Mouse (Mus musculus) intestine, postnatal 0 days (tissue): ENCODE data around the gene Psmd9. TPM values are rescaled to one million over a fixed set of nuclear protein-coding genes. Genes with fewer than 3 reads are reported as not detected.
"Not testable (repeated sequence)": the region's sequence is repeated elsewhere in the genome, so short reads cannot be mapped to it uniquely, and the experiment has no call there.

Source experiments
- ATAC-seq: fragments of 200-750 bp; cut with Nextera tagmentation; 2 replicates; pipeline ENCODE4 v1.8.0; 2017; ENCODE audit warnings: mild to moderate bottlenecking, moderate TSS enrichment, moderate library complexity
- H3K27ac ChIP-seq: fragments of 300-500 bp; sonication (generic); 2 replicates; pipeline ENCODE4 v1.5.1; 2014; ENCODE audit warnings: mild to moderate bottlenecking, low read depth, low read length, moderate library complexity
- H3K27me3 ChIP-seq: fragments of 300-500 bp; sonication (generic); replicated peaks from 2 replicates; pipeline ENCODE4 v1.6.1; 2014; ENCODE audit warnings: low read length, mixed read lengths; ENCODE audit not compliant: control insufficient read depth, insufficient read depth
- H3K36me3 ChIP-seq: fragments of 300-500 bp; sonication (generic); 2 replicates; pipeline ENCODE4 v1.6.1; 2014; ENCODE audit warnings: mild to moderate bottlenecking, moderate library complexity; ENCODE audit not compliant: control insufficient read depth, insufficient read depth
- H3K4me1 ChIP-seq: fragments of 300-500 bp; sonication (generic); replicated peaks from 2 replicates; pipeline ENCODE4 v1.6.1; 2014; ENCODE audit warnings: antibody characterized with exemption, low read length, mixed read lengths; ENCODE audit not compliant: control insufficient read depth, insufficient read depth
- H3K4me2 ChIP-seq: fragments of 300-500 bp; sonication (generic); replicated peaks from 2 replicates; pipeline ENCODE4 v1.6.1; 2014; ENCODE audit warnings: low read depth, mild to moderate bottlenecking, moderate library complexity
- H3K4me3 ChIP-seq: fragments of 300-500 bp; sonication (generic); 2 replicates; pipeline ENCODE4 v1.5.1; 2014; ENCODE audit warnings: low read depth, low read length
- H3K9ac ChIP-seq: fragments of 300-500 bp; sonication (generic); 2 replicates; pipeline ENCODE4 v1.6.1; 2014; ENCODE audit warnings: mild to moderate bottlenecking, low read depth, low read length
- H3K9me3 ChIP-seq: fragments of 300-500 bp; sonication (generic); 2 replicates; pipeline ENCODE4 v1.6.1; 2016; ENCODE audit warnings: mixed run types; ENCODE audit not compliant: control insufficient read depth
- CTCF ChIP-seq: sonication (generic); IDR thresholded peaks from 2 replicates; pipeline ENCODE4 v1.5.1; 2016; ENCODE audit warnings: low read depth, mild to moderate bottlenecking, control low read depth, antibody characterized with exemption, moderate library complexity
- WGBS: fragments of 180-500 bp; shearing (Covaris S2); extraction: QIAGEN DNeasy Blood & Tissue Kit; methylation state at CpG from one replicate; pipeline ENCODE4 v1.1.7; 2014; 5-methylcytosine and 5-hydroxymethylcytosine counted together
- polyA plus RNA-seq: library from polyadenylated mRNA; unstranded; fragments of >200 nt; fragmentation: Nextera tagmentation; extraction: Ambion mirVana; gene quantifications from 2 replicates; pipeline ENCODE4 v1.2.1, GENCODE M21; 2015

Psmd9 gene
- polyA plus RNA-seq, 1 experiment from 2014 or later: 50.9 TPM

DNA sequence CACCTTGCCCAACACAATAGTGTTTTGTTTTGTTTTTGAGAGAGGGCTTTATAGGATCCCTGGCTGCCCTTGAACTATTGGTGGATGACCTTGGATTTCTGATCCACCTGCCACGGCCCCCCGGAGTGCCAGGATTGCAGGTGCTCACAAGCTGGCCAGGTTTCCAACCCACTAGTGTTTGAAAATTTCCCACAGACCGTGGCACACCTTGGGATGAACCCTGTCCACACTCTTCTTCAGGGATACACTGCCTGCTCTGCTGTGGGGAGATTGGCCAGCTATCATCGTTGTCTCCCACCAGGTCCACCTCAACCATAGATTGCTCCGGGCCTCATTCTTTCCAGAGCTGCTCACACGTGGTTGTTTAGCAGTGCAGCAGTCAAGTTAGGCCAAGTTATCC lies 25.6 kb downstream of the Psmd9 start:
- no peak for TF ChIP-seq CTCF
- Histone ChIP-seq H3K27ac (no peak overlapping the region), H3K4me2 (no peak overlapping the region), H3K4me3 (no peak overlapping the region), H3K9me3 (no peaks in the 10 kb centered on the region), H3K9ac (no peak overlapping the region), H3K36me3 (no peaks in the 10 kb centered on the region), H3K4me1 (no peaks in the 10 kb centered on the region), H3K27me3 (no peaks in the 10 kb centered on the region)
- ATAC-seq: no peak
- WGBS: 86% methylated on average over 6 of the region's 6 CpGs

DNA sequence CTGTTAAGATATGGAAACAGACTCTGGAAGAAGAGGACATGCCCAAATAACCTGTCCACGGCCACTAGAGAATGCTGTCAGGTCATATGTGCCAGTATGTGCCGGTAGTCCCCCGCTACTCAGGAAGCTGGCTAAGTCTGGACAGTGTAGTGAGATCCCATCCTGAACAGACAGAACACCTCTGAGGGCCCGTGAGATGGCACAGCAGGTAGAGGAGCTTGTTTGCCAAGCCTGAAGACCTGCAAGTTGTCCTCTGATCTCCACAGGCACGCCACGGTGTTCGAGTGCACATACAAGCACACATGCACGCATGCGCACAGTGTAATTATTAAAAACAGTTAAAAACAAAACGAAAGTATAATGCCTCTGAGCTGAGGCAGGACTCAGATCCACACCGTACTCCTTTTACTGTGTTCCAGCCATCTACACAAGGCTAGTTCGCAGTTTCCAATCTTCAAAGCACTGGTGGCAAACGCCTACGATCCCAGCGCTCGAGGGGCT lies 26.3 kb downstream of the Psmd9 start:
- no peak for ATAC-seq

DNA sequence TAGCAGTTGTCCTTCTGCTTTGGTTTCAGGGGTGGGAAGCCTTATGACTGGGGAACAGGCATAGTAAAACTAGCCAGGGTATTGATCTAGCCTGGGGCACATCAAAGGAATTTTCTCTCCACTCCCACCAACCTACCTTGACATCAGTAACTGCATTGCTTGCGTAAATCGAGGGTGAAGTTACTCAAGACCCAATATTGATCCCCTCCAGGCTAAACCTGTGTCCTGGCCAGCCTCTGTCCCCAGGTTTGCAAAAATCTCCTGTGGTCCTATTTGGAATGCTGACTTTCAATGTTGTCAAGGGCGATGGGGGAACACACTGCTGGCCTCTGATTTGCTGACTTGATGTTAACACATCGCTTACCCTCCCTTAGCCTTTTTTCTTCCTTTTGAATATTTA lies 27.5 kb downstream of the Psmd9 start:
- H3K9me3 ChIP-seq: no peaks in the 10 kb centered on the region
- 29% methylated on average over 4 of the region's 4 CpGs for WGBS
- no peak for ATAC-seq
- no peaks in the 10 kb centered on the region for H3K4me1 ChIP-seq
- no peaks in the 10 kb centered on the region for H3K27me3 ChIP-seq
- TF ChIP-seq CTCF: no peak
- no peak overlapping the region for H3K27ac ChIP-seq
- H3K4me2 ChIP-seq: no peak overlapping the region
- no peak overlapping the region for H3K9ac ChIP-seq
- H3K4me3 ChIP-seq: no peak overlapping the region
- no peaks in the 10 kb centered on the region for H3K36me3 ChIP-seq

More for the DNA sequence above, 26.3 kb downstream of the Psmd9 start:
- Histone ChIP-seq H3K4me1 (no peaks in the 10 kb centered on the region), H3K27ac (no peak overlapping the region), H3K27me3 (no peaks in the 10 kb centered on the region), H3K4me3 (no peak overlapping the region), H3K9me3 (no peaks in the 10 kb centered on the region), H3K4me2 (no peak overlapping the region), H3K36me3 (no peaks in the 10 kb centered on the region), H3K9ac (no peak overlapping the region)
- 88% methylated on average over 16 of the region's 16 CpGs for WGBS
- no peak for TF ChIP-seq CTCF

DNA sequence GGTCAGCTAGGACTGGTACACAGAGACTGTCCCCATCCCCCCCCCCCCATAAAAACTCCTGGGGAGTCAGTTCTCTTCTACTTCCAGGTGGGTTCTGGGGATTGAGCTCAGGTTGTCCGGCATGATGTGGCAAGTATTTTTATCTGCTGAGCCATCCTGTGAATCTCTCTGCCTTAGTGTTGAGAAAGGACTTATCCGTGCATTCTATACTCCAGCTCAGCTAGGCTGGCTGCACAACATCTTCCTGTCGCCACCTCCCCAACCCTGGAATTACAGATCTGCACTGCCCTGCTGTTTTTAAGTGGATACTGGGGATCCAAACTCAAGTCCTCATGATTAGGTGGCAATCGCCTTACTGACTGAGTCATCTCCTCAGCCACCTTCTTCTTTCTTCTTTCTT lies 29.3 kb downstream of the Psmd9 start:
- Histone ChIP-seq H3K4me1 (no peaks in the 10 kb centered on the region), H3K27ac (no peak overlapping the region), H3K9me3 (no peaks in the 10 kb centered on the region), H3K4me3 (no peak overlapping the region), H3K4me2 (no peak overlapping the region), H3K36me3 (no peaks in the 10 kb centered on the region), H3K9ac (no peak overlapping the region), H3K27me3 (no peaks in the 10 kb centered on the region)
- WGBS: 92% methylated on average over 4 of the region's 4 CpGs
- TF ChIP-seq CTCF: no peak
- no peak for ATAC-seq

DNA sequence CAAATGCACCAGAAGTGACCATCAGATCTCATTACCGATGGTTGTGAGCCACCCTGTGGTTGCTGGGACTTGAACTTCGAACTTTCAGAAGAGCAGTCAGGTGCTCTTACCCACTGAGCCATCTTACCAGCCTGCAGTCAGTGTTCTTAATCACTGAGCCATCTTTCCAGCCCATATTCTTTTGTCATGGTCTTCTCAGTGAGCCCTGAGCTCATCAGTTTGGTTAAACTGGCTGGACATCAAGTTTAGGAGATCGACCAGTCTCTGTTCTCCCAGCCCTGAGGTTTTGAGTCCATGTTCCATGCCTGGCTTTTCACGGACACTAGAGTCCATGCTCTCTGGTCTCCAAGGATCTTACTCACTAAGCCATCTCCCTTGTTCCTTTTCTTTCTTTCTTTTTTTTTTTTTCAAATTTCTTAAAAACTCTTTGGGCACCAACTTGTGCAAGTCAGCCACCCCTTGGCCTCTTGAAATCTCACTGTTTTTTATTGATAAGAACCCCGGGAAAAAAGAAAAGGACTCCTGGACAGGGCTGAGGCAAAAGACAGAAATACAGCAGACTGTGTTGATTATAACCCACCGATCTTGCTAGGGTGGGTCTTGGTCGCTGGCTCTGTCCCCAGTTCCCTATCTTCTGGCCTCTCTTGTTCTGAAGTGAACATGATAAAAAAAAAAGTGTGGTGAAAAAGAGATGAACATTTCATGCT lies 31.8 kb downstream of the Psmd9 start:
- ATAC-seq, H3K9me3 ChIP-seq, H3K4me3 ChIP-seq, H3K4me1 ChIP-seq, H3K4me2 ChIP-seq, H3K9ac ChIP-seq, H3K36me3 ChIP-seq, H3K27ac ChIP-seq, H3K27me3 ChIP-seq: not testable (repeated sequence)
- 85% methylated on average over 5 of the region's 7 CpGs for WGBS

DNA sequence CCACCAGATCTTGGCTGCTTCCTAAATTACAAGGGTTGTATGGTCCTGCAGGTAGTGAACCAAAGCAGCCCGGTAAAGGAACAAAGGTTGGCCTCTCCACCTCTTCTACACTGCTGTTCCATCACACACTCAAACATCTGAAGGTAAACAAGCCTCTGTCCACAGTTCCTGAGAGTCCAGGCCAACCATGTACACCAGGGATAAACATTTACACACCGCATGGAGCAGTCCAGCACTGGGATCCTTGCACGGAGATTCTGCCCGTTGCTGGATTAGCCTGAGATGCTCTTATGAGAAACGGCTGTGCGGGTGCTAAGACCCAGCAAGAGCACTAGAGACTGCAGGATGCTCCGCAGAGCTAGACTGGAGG lies 32.3 kb downstream of the Psmd9 start:
- H3K4me1 ChIP-seq: no peaks in the 10 kb centered on the region
- no peak for TF ChIP-seq CTCF
- H3K27me3 ChIP-seq: no peaks in the 10 kb centered on the region
- H3K36me3 ChIP-seq: no peaks in the 10 kb centered on the region
- no peak overlapping the region for H3K9ac ChIP-seq
- H3K27ac ChIP-seq: no peak overlapping the region
- ATAC-seq: no peak
- 47% methylated on average over 7 of the region's 7 CpGs for WGBS
- H3K4me3 ChIP-seq: no peak overlapping the region
- no peaks in the 10 kb centered on the region for H3K9me3 ChIP-seq
- no peak overlapping the region for H3K4me2 ChIP-seq
